Mouse (Mus musculus): ENCODE data around the gene AW011738.
A peak's percentile ranks its signal among the peaks of the same experiment; 100 is the strongest.

AW011738 gene

DNA sequence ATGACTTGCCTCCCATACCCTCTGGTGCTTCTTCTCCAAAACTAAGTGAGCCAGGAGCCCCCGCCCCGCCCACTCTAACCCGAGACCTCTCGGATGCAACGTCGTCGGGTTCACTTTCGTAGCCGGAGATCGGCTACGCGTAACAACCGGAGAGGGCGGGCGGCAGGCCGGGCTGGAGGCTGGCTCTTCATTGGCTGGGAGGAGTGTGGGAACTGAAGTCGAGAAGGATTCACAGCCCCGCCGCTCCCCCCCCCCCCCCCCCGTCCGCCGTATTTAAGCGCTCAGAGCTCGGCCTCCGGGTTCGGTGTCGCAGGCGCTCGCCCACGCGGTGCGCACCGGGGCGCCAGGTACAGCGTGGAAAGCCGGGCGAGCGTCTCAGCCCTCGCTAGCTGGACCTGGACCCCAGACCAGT, at the start of gene AW011738:
TSS of gene AW011738 (plus strand) at position 304 of the 412 bp plus-strand sequence.
- DNase-seq, result peak; percentile 84

DNA sequence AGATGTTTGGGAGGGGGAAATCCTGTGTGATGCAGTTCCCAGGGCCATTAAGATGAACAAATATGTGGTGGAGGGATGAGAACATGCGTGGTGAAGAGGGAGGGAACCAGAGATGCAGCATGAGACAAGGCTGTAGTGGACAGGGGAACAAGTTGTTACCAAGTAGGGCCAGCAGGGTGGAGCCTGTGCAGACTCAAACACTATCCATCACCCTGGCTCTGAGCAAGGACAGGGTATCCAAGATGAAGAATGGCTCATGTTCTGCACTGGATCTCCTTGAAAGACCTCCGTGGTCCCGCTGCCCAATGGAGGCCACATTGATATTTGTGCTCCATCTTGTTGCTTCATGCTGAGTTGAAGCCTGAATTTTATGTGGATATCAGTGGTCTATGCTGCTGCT, 48.3 kb upstream of the AW011738 start:
- DNase-seq, result no peak

DNA sequence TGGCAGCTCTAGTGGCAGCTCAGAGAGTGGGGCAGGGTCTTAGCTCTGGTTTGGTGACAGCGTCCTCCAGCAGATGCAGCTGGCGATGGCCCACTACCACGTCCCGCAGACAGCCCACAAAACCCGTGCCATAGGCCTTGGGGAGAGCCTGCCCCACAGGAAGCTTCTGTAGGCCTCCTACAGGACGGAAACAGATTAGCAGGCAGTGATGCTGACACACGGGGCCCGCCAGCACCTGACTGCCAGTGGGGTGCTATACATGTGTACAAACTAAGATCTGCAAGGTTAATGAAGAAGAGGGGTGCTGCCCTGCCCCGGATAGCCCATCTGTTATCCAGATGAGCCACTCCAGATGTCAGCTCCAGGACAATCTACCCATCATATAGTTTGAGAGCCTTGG, 36.6 kb upstream of the AW011738 start:
- DNase-seq, result no peak

DNA sequence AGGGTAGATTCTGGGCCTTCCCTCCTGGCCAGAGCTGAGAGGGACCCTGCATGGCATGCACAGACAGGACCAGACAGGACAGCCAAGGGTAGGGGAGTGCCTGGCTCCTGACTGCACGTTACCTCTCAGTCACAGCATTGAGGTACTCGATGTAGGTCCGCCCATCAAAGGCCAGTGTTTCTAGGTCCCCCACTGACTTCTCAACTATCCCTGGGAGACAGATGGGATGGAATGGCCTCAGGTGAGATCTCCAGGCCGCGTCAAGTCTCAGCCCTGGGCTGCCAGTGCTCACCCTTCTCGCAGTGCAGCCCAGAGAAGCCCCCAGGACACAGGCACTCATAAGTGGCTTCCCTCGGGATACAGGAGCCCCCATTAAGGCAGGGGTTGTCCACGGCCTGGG, 34.5 kb upstream of the AW011738 start:
- no peak for DNase-seq

DNA sequence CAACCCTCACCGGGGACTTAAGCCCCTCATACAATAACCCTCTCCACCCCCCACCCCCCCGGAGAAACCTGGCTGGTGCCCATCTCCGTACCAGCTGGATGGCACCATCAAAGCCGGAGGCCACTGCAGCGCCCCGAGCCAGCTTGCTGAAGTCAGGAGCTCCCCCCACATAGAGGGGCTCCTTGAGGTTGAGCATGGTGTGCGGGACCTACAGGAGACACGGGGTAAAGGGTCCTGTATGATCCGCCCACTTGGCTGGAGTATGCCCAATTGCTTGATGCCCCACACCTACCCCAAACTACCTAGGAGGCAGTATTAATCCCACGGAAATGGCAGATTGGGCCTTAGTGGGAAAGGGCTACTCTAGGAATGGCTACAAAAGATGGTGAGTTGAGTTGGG, 34.0 kb upstream of the AW011738 start:
- no peak for DNase-seq

DNA sequence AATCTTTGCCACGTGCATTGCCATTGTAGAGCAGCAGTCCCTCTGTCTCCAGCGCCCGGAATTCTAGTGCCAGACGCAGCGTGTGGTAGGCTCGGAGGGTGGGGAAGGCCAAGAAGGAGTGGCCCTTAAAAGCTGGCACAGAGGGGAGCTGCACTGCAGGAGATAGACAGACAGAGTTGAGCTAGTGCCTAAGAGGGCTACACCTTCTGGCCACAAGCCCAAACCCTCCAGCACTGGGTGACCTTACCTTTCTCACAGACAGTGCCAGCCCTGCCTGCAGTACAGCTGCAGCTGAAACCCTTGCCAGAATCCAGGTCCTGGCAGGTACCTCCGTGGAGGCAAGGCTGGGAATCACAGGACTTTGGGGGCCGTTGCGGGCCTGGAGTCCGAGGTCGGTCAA, 31.3 kb upstream of the AW011738 start:
- no peak for DNase-seq

- no peak for DNase-seq
These were observed 25.5 kb upstream of the AW011738 start for GRCm38 (mm10) chr4:156177630-156178029.

GRCm38 (mm10) chr4:156183747-156184146, 19.4 kb upstream of the AW011738 start:
- DNase-seq, result no peak

- no peak for DNase-seq
These were observed 18.7 kb upstream of the AW011738 start for GRCm38 (mm10) chr4:156184291-156184954.

- DNase-seq, result no peak
These were observed 17.6 kb upstream of the AW011738 start for GRCm38 (mm10) chr4:156185456-156185949.

GRCm38 (mm10) chr4:156185950-156186850, 16.9 kb upstream of the AW011738 start:
- DNase-seq, result no peak

- no peak for DNase-seq
These were observed 14.8 kb upstream of the AW011738 start for GRCm38 (mm10) chr4:156188162-156188810.

- DNase-seq, result peak; percentile 41
These were observed 14.2 kb upstream of the AW011738 start for GRCm38 (mm10) chr4:156188811-156189323.

DNA sequence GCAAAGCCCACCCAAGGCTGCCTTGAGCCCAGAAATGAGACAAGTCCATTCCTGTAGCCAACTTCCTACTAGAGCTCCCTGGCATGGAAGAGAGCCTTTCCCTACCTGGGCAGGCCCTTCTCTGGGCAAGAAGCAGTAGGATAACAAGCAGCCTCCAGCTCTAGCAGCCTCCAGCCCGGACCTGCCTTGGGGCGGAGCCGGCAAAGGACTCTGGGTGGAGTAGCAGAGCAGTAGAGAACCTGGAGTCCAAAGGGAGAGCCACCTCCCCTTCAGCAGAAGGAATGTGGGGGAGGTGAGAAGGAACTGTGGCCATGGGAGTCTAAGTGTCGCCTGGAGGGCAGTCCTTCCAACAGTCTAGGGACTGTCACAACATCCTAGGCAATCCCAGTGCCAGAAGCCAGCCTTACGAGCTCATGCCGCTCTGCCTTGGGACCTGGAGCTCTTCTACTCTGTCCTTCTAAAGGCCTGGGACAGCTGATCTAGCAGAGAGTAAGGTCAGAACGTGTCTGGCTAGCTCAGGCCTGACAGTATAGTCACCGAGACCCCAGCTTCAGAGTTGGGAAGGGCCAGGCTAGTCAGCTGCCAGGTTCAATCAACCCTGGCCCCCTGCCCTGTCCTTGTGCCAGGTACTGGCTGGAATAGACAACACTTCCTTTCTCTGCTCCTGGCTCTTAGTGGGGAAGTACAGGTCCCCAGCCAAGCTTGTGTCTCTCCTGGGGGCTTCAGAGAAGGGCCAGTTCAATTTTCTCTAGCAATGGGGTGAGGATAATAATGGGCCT, 10.5 kb upstream of the AW011738 start:
- no peak for DNase-seq

DNA sequence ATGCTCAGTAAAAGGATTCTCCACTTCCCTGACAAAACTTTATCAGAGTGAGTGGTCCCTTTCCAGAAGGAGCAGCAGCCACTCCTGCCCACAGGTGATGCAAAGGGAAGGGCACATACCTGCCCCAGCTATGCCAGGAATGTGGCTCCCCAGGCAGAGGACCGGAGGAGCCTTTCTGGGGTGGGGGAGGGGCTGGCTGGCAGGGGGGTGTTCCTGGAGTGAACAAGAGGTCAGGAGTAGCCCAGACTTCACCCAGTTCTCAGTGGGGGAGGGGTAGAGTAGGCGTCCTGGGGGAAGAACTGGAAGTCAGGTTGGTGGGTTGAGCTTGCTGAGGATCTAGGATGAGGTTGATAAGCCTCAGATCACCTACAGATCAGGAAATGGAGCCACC, 9.9 kb upstream of the AW011738 start:
- DNase-seq, result no peak

DNA sequence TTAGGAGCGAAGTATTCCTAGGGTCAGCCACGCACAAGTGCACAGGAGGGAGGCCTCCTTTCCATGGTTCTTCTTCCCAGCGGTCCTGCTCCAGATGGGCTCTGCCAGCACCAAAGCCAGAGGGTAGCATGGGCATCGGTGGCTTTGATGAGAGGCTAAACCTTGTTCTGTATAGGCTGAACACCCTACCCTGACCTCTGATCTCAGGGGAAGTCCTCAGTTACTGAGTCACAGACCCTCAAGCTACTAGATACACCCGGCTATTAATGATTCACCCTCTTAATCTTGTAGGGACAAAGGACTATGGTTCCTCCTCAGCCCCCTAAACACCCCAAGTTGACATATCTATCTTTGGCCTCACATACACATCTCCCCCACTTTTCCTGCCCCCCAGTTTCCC, 9.2 kb upstream of the AW011738 start:
- DNase-seq, result no peak

DNA sequence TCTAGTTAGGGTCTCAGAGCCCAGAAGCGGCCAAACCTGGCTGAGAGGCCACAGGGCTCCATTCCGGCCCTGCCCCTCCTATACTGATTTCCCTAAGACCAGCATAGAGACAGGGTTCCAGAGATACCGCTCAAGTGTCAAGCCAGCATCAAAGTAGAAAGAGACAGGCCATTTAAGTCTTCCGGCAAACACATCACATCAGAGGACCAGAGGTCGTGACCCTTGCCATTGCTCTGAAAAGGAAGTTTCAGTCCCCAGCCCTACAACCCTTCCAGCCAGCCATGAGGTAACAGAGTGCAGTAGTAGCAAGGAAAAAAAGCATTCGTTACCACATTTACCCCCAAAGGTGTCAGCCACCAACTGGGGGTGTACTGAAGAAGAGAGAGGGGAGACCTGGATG, 8.8 kb upstream of the AW011738 start:
- DNase-seq, result no peak

GRCm38 (mm10) chr4:156195927-156196870, 6.9 kb upstream of the AW011738 start:
- peak; percentile 72 for DNase-seq

GRCm38 (mm10) chr4:156197131-156197828, 5.8 kb upstream of the AW011738 start, which contains the start of gene Agrn:
TSS of gene Agrn (minus strand) at chr4:156197488.
- peak; percentile 76 for DNase-seq

GRCm38 (mm10) chr4:156197829-156198205, 5.3 kb upstream of the AW011738 start:
- DNase-seq, result peak; percentile 91

All from cerebellum, adult 9-11 months (tissue).